Mouse (Mus musculus) frontal cortex, adult (tissue): ENCODE measurements around the gene Ankrd34c.

Experiments
- ATAC-seq: cut with Nextera tagmentation; 2 replicates; pipeline ENCODE4 v1.9.2; 2017; ENCODE audit warnings: mild to moderate bottlenecking, moderate library complexity, mixed read lengths; ENCODE audit not compliant: low TSS enrichment

Gene Ankrd34c

DNA sequence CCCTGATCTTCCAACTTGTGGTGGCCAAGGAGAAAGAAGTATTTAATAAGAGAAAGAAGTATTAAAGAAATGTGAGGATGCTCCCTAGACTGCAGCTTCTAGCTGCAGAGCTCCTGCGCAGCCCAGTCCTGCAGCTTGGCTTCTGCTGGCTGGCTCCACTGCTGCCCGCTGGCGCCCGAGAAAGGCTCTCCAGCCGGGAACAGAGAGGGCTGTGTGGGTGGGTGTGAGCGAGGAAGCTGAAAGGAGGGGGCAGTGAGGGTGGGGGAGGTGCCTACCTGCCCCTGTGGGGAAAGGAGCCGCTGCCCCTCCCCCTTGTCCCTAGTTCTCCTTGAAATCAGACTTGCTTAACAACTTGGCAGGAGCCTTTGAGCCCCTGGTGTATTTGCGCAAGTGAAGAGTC is at the start of gene Ankrd34c:
Gene Ankrd34c (minus strand): TSS at position 181 of the 400 bp plus-strand sequence.
- ATAC-seq = peak; percentile 89

DNA sequence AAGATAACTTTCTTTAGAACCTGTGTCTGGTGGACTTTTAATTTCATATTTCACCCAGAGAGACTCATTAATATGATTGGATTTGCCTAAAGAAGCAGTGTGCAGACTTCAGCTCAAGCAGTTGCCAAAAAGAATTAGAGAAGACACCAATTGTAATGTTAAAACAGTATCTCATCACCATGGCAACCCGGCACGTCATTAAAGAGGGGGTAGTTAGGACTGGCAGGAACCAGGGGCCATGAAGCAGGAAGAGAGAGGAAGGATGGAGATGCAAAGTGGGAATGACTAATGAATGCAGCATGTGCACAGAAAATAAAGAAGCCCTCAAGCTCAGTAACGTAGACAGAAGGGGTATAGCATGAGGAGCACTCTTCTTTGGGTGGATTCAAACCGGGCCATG is 49.3 kb upstream of the Ankrd34c start:
- no peak for ATAC-seq

DNA sequence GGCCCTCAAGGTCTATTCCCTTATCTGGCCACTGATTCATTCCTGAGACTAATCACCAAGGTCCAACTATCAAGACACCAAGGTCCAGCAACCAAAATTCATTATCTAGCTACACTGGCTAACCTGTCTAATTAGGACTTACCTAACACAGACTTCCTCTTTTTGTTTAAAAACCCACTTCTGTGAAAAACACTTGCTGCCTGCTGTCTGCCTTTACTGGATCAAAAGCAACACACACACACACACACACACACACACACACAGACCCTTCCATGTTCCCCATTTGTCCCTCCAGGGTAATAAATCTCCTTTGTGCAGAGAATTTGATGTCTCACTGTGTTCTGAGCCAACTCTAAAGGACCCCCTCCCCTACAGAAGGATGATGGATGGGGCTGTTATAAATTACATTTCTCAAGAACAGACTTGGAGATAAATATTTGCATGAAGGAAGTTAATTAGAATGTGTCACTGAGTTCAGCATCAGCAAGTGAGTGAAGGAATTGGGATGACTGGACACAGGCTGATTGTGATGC is 43.2 kb upstream of the Ankrd34c start:
- ATAC-seq = no peak

DNA sequence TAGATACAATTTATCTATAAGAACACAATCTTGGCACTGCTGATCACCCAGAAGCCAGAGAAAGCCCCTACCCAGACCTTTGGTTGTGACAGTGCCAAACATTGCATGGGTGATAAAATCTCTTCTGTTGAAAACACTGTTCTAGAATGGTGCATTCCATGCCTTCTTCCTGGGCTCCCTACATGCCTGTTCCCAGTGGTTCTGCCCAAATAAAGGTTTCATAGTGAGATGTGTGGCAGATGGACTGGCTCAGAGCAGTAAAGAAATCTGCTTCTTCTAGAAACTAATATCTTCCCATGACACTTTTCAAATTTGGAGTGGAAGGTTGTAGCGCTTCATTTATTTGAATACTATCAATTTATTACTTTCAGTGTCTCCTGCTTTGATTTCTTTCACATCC is 41.0 kb upstream of the Ankrd34c start:
- ATAC-seq = no peak

DNA sequence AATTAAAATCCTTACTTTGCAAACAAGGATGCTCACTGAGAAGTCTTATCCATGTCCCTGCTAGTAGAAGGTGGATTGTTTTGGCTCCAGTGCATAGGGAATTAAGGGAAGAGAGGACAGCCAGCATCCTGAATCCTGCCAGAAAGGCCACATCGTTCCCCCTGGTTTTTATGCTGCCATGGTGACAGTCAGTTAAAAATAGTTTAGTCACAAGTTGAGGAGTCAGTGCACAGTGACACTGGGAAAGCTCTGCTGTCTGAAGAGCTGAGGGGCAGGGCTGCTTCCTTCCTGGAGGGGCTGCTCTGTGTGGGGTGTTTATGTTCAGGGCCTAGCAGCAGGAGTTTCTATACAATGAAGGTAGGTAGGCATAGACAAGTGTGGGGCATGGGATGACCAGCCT is 32.9 kb upstream of the Ankrd34c start:
- ATAC-seq = peak; percentile 85

DNA sequence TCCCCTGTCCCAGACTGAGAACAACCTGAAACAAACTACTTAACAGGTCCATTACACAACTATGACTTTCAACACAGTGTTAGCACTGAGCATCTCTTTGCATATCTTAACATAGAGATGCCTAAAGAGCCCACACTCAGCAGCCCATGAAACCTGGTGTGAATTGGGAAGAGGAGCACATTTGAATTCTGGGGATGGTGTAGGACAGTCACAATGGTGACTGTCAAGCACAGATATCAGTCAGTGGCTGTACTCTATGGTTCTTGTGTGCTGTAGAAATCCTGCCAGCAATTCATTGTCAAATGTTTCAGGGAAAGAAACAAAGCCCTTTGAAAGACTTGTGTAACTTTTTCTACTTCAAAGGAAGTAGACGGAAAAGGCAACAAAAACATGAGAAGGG is 23.7 kb upstream of the Ankrd34c start:
- no peak for ATAC-seq

DNA sequence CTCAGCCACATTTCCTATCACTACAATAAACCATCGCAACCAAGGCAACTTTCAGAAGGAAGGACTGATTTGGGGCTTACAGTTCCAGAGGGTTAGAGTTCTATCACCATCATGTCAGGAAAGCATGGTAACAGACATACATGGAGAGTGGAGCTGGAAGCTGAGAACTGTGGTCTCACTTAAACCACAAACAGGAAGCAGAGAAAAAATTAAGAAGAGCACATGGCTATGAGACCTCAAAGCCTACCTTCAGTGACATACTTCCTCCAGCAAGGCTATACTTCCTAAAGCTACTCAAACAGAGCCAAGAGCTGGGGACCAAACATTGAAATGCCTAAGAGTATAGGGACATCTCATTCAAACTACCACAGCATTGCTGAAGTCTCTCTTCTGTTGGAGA is 20.3 kb upstream of the Ankrd34c start:
- no peak for ATAC-seq

DNA sequence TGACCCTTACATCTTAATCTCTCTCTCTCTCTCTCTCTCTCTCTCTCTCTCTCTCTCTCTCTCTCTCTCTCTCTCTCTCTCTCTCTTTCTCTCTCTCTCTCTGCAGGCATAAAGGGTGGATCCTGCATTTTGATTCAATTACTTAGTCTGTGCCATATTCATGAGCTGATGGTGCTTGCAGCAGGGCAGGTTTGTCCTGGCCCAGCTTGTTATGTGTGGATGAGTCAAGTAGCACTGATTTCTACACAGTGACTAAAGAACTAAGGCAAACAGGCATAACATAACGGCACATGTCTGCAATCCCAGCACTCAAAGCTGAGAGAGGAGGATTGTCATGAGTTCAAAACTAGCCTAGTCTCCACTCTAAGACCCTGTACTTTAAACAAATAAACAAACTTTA is 19.9 kb upstream of the Ankrd34c start:
- peak; percentile 76 for ATAC-seq

DNA sequence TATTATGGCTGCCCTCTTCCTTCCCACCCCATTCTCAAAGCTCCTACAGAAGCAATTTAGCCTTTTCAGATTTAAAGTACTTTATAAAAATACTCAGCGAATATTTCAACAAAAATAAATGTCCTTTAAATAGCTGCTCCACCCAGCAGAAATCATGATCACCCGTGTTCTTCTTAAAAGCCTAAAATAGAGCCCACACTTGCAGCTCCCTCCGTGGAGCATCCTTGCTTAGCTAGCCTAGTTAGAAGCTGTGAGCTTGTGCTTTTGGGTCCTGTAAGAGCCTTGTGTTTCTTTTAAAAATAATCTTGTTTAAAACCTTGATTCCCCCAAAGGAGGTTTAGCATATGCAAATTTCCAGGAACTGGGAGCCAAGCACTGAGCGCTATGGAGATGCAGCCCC is 19.3 kb upstream of the Ankrd34c start:
- ATAC-seq = peak; percentile 93

DNA sequence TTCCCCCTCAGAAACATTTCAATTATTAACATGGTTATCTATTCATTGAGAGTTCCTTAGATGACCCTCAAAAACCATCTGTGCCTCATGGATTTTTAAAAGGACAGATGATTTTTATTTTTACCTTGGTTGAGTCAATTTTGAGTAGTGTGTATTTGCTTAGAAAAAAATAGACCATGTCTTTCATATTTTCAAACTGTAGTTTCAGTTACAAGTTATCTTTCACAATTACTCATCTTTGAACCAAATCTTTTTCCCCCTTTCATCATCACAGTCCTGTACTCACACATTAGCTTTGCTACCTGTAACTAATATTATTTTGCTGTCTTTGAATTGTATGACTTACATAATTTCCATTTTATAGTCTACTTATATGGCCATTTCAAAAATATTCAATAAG is 1.8 kb upstream of the Ankrd34c start:
- ATAC-seq = no peak

DNA sequence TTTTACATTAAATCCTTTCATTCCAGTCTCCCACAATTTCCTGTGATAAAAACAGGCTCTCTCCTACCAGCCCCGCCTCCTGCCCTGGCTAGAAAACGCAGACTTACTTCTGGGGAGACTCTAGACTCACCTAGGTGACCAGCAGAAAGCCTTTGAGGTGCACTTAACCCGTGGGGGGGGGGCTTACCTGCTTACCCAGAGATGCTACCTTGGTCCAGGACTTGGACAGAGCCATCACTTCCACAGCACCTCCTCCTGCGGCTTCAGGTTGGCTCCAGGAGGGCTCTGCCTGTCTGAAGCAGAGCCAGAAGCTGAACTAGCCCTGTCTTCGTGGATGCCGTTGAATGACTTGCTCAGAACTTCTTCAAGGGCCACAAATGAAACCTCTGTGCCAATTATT is 387 bp downstream of the Ankrd34c start:
- peak; percentile 45 for ATAC-seq

DNA sequence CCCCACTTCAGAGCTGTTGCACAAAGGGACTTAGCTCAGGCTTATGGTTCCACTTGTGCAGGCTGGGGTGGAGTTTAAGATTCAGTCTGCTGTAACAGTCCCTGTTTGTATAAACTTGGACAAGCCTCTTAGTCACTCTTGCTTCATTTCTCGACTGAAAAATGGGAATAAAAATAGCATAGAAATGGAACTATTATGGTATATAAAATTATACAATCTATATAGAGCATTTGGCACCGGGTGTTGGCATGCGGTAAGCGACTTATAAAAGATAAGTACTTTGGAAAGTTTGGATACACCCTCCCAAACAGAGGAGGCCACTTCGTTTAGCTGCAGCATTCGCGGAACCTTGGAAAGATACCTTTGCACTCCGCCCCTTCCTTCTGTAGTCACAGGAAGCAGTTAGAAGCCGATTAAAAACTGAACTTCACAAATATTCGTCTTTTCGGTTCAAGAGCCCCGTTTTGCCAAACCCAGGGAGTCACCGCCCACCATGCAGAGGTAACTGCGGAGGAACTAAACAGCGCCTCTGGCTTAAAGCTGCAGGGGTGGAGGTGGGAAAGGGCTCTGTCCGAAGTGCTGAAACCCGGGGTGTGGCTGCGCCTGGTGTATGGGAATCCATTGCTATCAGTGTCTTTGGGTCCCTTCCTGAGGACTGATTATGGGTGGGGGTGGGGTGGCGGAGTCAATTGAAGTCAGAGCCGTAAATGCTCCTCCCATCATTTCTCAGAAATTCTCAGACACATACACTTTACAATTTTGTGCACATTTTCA is 1.2 kb downstream of the Ankrd34c start:
- ATAC-seq = peak; percentile 56

DNA sequence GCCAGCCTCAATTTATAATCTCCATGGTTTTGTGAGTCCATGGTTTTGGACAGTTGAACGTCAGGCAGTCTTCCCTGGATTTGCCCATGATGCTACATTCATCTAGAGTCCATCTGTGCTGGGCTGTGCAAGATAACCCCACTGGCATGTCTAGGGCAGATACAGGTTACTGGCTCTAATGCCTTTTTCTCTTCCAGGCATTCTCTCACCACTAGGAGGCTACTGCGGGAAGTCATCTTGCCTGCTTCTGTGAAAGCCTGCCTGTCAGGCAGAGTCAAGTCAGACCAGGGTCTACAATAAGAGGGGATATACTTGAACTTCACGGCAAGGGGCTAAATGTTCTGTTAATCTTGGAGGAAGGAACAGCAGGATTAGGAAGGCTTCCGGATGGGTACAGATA is 31.4 kb downstream of the Ankrd34c start:
- no peak for ATAC-seq

DNA sequence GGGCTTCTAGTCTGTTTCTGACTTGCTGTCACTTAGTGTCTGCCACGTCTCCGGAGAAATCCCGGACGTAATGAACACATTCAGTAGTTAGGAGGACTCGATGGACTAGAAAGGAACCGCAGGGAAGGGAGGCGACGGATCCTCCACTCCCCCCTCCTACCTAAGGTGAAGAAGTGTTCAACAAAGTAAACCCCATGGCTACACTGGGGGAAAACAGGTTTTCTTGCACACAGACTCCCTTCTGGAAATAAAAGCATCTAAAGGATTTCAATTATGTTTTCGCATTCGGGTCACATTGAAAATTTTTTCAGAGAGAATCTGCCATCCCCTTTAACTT is 33.1 kb downstream of the Ankrd34c start:
- ATAC-seq = peak; percentile 56

DNA sequence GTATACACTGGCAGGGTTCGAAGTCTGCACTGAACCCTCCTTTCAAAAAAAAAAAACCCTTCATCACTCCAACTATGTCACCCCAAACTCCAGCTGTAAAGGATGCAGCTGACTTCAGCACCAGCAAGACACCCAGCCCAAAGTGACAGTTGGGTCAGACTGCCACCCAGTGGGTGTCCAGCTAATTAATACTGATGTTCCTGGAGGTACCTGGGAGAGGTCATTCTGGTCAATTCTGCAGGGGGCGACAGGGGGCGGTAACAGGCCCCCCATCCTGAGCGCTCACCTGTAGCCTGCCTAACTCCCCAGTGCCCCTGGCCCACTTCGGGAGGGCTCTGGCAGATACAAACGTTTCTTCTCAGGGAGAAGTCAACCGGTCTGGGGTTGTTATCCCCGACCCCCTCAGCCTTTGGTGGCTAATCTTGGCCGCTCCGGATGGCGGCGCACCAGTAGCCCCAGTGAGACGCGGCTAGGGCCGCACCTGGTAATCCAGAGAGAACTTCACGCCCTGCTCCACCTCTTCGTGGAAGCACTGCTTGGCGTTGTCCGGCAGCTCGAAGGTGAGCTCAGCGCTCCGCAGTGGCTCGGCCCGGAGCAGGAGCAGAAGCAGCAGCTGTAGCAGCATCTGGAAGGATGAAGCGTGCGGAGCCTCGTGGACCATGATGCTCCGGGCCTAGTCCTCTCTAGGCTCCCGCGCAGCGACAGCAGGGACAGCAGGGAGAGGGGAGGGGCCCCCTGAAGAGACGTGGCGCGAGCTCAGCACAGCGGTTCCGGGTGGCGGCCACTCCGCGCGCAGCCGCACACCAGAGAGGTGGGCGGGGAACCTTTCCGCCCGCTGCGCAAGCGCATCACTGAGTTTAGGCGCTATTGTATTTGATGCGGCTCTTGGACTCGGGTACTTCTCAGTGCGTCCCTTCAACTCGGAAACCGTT is 33.7 kb downstream of the Ankrd34c start, which contains the start of gene Tmed3:
Gene Tmed3 (minus strand): TSS at position 804 of the 932 bp plus-strand sequence.
- peak; percentile 99 for ATAC-seq

DNA sequence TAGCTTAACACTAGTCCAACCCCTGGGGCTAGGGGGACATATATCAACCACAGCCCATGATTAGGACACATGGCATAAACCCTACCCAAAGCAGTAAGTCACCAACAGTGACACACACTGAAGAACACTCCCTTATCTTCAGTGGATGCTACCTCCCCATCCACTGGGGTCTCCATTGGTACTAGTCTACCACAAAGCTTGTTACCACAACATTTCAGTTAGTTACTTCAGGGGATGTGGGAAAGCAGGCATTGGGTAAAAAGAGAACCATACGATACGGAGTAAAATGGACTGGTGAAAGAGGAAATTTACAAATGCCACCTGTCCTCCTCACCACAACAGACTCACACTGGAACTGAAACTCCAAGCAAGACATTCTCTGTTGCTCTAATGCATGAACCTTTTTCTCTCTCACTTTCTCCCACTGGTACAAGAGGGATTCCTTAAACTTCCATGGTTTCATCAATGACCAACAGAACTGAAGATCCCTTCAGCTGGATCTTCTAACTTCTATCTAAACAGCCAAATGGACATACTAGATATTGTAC is 37.3 kb downstream of the Ankrd34c start:
- no peak for ATAC-seq

DNA sequence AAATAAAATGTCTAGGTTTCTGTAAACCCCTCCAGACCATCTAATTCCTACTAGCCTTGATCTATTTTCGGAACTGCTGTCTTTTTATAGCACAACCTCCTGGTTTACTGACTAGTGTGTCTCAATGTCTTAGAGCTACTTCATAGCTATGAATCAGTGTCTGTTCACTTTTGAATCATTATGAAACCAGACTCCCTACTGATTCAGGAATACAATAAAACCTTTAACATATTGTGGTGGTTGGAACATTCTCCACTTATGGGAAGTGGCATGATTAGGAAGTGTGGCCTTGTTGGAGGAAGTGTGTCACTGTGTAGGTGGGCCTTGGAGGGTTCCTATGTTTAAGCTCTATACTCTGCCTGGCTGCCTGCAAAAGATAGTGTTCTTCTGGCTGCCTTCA is 43.1 kb downstream of the Ankrd34c start:
- ATAC-seq = no peak

DNA sequence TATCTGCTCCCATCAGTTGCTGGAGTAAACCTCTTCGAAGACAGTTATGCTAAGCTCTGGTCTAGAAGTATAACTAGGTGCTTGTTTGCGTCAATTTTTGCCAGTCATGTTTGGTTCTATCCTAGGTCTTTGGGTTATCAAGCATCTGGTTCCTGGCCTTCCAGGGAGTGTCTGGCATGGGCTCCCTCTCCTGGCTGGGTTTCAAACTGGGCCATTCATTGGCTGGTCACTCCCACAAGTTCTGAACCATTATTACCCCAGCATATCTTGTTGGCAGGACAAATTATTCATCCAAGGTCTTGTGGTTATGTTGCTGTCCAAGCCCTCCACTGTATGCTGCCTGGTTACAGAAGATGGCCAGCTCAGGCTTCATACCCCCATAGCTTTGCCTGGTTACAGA is 44.6 kb downstream of the Ankrd34c start:
- no peak for ATAC-seq

DNA sequence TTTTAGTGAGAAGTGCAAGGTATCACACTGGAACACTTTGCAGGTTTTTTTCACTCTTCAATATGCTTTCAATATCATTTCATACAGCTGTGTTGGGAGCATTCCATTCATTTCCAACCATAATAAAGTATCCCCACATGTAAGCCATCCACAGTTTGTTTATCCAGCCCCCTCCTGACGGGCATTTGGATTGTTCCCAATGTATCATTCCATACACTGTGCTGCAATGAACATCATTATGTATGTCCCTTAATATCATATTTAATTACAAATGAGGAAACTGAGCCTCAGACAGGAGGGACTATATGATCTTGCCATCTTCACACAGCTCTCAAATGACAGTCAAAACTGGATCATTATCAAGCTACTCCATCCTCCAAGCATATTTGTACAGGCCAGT is 49.1 kb downstream of the Ankrd34c start:
- no peak for ATAC-seq

DNA sequence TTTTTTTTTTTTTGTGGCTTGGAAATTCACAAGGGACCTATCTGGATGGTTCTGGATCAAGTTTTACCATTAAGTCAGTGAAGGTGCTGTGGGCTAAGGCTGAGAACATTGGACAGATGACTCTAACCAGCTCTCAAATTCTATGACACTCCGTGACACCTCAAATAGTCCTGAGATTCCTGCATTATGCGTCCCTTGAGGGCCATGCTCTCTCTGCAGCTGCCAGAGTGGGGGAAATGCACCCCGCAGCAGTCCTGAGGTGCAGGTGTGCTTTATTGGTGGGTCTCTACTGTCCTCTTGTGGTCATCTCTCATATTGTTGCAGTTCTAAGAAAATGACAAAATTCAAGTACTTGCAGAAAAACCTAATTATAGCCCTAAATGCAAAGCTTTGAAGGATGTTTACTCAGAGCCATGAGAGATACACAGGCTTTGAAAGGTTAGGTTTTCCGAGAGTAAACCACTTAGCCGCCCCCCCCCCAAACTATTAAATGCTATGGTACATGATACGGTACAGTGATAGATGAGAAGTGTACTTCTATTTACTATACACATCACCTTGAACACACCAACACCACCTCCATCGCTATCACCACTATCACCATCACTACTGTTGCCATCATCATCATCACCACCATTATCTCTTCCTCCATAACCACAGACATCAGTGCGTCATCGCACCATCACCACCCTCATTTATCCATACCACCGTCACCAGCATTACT is 50.6 kb downstream of the Ankrd34c start:
- peak; percentile 88 for ATAC-seq

DNA sequence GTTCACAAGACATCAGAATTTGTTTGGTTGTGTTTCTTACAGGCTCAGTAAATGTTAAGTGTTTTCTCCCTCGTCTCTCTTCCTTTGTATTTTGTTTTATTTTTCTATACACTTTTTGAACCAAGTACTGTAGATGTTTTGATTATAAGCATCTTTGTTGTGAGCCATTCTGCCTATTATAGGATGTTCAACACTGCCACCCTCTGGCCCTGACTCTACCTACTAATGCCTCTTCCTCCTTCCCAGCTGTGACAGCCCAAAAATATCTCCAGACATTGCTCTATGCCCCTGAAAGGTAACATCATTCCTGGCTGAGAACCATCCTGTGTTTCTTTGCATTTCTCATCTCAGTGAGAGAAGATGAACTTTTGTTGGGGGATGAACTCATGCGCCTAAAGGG is 52.0 kb downstream of the Ankrd34c start:
- peak; percentile 60; the same call in 1 of the 2 replicates for ATAC-seq

DNA sequence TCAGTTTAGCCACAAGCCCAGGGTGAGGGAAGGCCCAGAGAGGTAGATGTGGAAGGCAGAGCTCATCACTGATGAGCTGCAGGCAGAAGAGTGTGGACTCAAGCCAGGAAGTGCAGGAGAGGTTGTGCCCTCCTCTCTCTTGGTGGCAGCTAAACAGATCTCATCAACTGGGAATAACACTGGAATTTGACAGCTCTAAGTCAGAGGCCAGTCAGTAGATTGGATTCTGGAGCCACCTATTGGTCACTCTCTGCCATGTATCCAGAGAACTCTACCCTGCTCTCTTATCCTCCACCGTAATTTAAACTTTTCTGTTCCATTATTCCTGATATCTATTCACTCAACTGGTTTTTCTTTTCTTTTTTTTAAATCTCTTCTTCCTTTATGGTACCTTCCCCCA is 59.3 kb downstream of the Ankrd34c start:
- peak; percentile 89 for ATAC-seq
